Mouse (Mus musculus) spleen, adult 2 months (tissue): Measurements from ENCODE around the gene Dnmt3a. TPM values are rescaled to one million over a fixed set of nuclear protein-coding genes. Genes with fewer than 3 reads are reported as not detected.

Experiments used
- DNase-seq, 2 experiments: peaks; one replicate each; pipeline versions ENCODE4 v3.0.0 to v3.0.0-alpha.2; 2012 to 2021; ENCODE audit warnings: low spot score in 2 of 2, low read depth in 1 of 2
- H3K27ac ChIP-seq: fragments of 200-500 bp; 2 replicates; pipeline ENCODE4 v1.5.1; 2012; ENCODE audit warnings: low read length, inconsistent platforms; ENCODE audit not compliant: insufficient read depth
- H3K27me3 ChIP-seq: fragments of 200-500 bp; 2 replicates; pipeline ENCODE4 v1.6.1; 2012; ENCODE audit warnings: mild to moderate bottlenecking, moderate library complexity, low read length, inconsistent platforms; ENCODE audit not compliant: control insufficient read depth, insufficient read depth
- H3K36me3 ChIP-seq: fragments of 200-500 bp; 2 replicates; pipeline ENCODE4 v1.6.1; 2012; ENCODE audit warnings: mild to moderate bottlenecking, low read length, inconsistent platforms; ENCODE audit not compliant: control insufficient read depth, insufficient read depth
- H3K4me1 ChIP-seq: fragments of 200-500 bp; 2 replicates; pipeline ENCODE4 v1.6.1; 2011; ENCODE audit warnings: inconsistent platforms; ENCODE audit not compliant: control insufficient read depth, insufficient read depth, insufficient read length
- H3K4me3 ChIP-seq: fragments of 200-500 bp; 2 replicates; pipeline ENCODE4 v1.5.1; 2011; ENCODE audit warnings: mild to moderate bottlenecking, inconsistent platforms; ENCODE audit not compliant: insufficient read depth, insufficient read length; ENCODE audit errors: extremely low read depth
- CTCF ChIP-seq: fragments of 200-500 bp; IDR thresholded peaks from 2 replicates; pipeline ENCODE4 v1.5.1; 2011; ENCODE audit warnings: mild to moderate bottlenecking, inconsistent platforms; ENCODE audit not compliant: insufficient read depth, insufficient read length, insufficient replicate concordance; ENCODE audit errors: extremely low read depth
- POLR2A ChIP-seq: fragments of 200-500 bp; IDR thresholded peaks from 2 replicates; pipeline ENCODE4 v1.6.1; 2011; ENCODE audit warnings: low read depth, low read length, inconsistent platforms
- WGBS: fragments of 180-500 bp; shearing (Covaris S2); methylation state at CpG from one replicate; pipeline ENCODE4 v1.1.7; 2018; 5-methylcytosine and 5-hydroxymethylcytosine counted together
- polyA plus RNA-seq: library from polyadenylated mRNA; depleted of rRNA; stranded (reverse); fragments of >200 nt; gene quantifications from 2 replicates; pipeline ENCODE4 v1.2.3, GENCODE M21; 2012; rRNA removed

Dnmt3a gene
- polyA plus RNA-seq = 19.3 and 22.4 TPM in 2 replicates

DNA sequence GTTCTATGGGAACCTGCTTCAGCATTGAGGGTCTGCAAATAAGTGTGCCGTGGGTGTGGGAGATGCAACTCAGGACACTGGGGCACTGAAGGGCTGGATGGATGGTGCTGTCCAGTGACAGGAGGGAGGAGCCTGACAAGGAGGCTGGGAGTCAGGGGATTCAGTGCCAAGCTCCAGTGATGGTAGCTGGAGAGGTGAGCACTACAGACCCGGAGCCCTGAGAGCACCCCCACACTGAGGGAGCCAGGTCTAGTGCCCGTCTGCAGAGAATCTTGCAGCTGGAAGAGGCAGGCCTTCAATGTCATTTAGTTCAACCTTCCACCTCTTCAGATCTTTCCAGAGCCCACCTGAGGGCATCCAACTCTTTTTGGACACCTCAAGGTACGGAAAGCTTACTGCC lies at the start of gene Dnmt3a:
TSS of gene Dnmt3a (plus strand) at position 156 of the 400 bp plus-strand sequence.
- no peak for DNase-seq
- Histone ChIP-seq H3K4me3 (peak within 1 kb of the TSS; percentile 91), H3K27ac (peak within 1 kb of the TSS; percentile 66; the same call in 1 of the 2 replicates), H3K36me3 (no peaks in the 10 kb centered on the region), H3K27me3 (no peaks in the 10 kb centered on the region), H3K4me1 (peaks cover 12% of the 10 kb centered on the region)
- 30% methylated on average over 4 of the region's 4 CpGs for WGBS
- no peak for TF ChIP-seq CTCF
- TF ChIP-seq POLR2A = no peak

DNA sequence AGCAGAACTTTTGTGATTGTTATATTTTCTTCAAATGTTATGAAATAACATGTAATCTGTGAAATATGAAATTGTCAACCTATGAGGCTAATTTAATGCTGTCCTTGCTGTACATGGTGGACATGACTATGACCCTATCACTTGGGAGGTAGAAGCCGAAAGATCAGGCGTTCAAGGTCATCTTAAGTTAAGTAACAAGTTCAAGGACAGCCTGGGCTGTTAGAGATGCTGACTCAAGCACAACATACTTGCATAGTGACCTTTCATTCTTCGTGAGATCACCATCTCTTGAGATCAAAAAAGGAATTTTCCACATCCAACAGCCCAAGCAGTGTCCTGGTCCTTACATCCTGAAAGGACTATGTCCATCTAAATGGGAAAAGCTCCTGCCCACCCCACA lies 49.6 kb upstream of the Dnmt3a start:
- Histone ChIP-seq H3K4me1 (peaks cover 11% of the 10 kb centered on the region), H3K36me3 (no peaks in the 10 kb centered on the region; the same call in 1 of the 2 replicates), H3K4me3 (no peak overlapping the region), H3K27me3 (no peaks in the 10 kb centered on the region), H3K27ac (no peak overlapping the region)
- 87% methylated on average over 3 of the region's 3 CpGs for WGBS
- no peak for DNase-seq
- TF ChIP-seq POLR2A = no peak
- no peak for TF ChIP-seq CTCF

- DNase-seq = no peak
- 85% methylated on average over 3 of the region's 3 CpGs for WGBS
- Histone ChIP-seq H3K4me1 (peaks cover 11% of the 10 kb centered on the region), H3K36me3 (no peaks in the 10 kb centered on the region), H3K27me3 (no peaks in the 10 kb centered on the region), H3K4me3 (no peak overlapping the region), H3K27ac (no peak overlapping the region)
- TF ChIP-seq CTCF (no peak), POLR2A (no peak)
Observed at GRCm38 (mm10) chr12:3758127-3758526, 47.7 kb upstream of the Dnmt3a start.

GRCm38 (mm10) chr12:3759419-3759818 lies 46.4 kb upstream of the Dnmt3a start:
- peaks cover 11% of the 10 kb centered on the region for H3K4me1 ChIP-seq
- H3K36me3 ChIP-seq = no peaks in the 10 kb centered on the region
- TF ChIP-seq CTCF = peak; percentile 58; the same call in 1 of the 2 replicates
- no peak for TF ChIP-seq POLR2A
- H3K27me3 ChIP-seq = no peaks in the 10 kb centered on the region
- peak; percentile 53 to 66 for DNase-seq
- 6% methylated on average over 4 of the region's 4 CpGs for WGBS
- peak overlapping the region; percentile 49 for H3K27ac ChIP-seq
- no peak overlapping the region for H3K4me3 ChIP-seq

DNA sequence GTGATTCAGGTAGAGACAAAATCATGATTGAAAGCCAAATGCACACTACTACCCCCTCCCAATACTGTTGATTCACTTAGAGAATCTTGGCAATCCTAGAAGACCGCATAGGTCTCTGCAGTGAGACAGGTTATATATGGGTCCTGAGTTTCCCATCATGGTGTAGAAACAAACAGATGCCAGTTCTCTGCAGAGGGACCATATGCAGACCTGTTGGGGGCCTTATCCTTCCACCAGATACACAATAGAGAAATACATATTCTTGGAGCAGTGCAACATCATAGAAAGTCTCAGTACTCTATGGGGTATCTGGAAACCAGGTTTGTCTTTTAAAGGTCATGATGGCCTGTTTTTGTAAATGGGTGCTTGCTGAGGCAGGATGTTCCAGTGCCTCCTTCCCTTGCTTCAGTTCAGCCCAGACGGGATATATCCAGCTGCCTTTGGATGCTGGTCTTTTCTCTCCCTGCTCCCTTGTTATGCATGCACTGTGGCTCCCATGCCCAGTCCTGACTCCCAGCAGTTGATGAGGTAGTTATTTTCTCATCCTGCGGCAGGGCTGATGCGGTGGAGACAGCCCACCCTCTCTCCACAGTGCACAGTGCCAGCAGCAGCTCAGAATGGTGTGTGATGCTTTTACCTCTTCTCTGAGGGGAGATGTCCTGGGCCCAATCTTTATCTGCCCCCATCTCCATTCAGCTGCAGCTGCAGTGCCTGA lies 44.8 kb upstream of the Dnmt3a start:
- TF ChIP-seq CTCF (no peak), POLR2A (no peak)
- H3K27ac ChIP-seq = no peak overlapping the region
- no peak for DNase-seq
- peaks cover 8% of the 10 kb centered on the region for H3K4me1 ChIP-seq
- no peak overlapping the region for H3K4me3 ChIP-seq
- H3K27me3 ChIP-seq = no peaks in the 10 kb centered on the region
- 93% methylated on average over 4 of the region's 4 CpGs for WGBS
- no peaks in the 10 kb centered on the region for H3K36me3 ChIP-seq

DNA sequence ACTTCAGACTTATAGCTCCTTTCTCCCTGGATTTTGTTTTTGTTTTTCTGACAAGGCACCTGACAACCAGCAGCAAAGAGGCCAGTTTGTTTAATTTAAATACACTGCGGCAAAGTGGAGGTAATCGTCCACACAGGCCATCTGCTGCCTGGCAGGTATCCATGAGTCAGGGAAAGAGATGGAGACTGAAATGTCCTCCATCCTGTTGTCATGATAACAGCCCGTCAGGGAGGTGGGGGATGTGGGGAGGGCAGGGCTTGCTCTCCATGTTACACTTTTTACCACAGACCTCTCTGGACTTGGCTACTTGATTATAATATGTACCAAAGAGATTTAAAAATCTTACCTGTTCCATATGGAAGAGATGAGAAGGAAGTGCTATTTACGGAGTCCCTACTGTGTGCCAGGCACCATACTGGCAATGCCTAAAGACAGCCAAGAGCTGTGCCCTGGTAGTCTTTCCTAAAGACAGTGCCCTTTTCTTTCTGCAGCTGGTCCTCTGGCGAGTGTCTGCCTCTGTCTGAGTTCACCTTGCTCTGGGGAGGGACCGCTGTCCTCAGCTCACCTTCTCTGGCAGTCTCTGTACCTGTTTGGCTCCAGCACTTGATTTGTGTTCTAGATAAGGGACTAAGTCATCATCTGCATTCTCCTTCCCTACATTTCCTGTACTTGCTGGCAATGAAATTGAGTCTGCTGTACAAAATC lies 44.1 kb upstream of the Dnmt3a start:
- Histone ChIP-seq H3K4me3 (no peak overlapping the region), H3K4me1 (peaks cover 8% of the 10 kb centered on the region), H3K27ac (no peak overlapping the region), H3K36me3 (no peaks in the 10 kb centered on the region), H3K27me3 (no peaks in the 10 kb centered on the region)
- no peak for DNase-seq
- TF ChIP-seq POLR2A = no peak
- WGBS = 88% methylated on average over 6 of the region's 6 CpGs
